Mouse (Mus musculus) liver, postnatal 0 days (tissue): ENCODE measurements around the gene Cables2. TPM values are rescaled to one million over a fixed set of nuclear protein-coding genes. Genes with fewer than 3 reads are reported as not detected.

Source experiments
- ATAC-seq: fragments of 200-750 bp; cut with Nextera tagmentation; 2 replicates; pipeline ENCODE4 v1.8.0; 2017; ENCODE audit warnings: mild to moderate bottlenecking, moderate library complexity
- DNase-seq: peaks from one replicate; pipeline ENCODE4 v3.0.0-alpha.2; 2016
- H3K27ac ChIP-seq: fragments of 300-500 bp; sonication (generic); 2 replicates; pipeline ENCODE4 v1.5.1; 2014; ENCODE audit warnings: antibody characterized with exemption, moderate library complexity, mild to moderate bottlenecking, low read depth
- H3K27me3 ChIP-seq: fragments of 300-500 bp; sonication (generic); 2 replicates; pipeline ENCODE4 v1.6.1; 2014; ENCODE audit warnings: low read length, control low read depth, mixed read lengths; ENCODE audit not compliant: insufficient read depth
- H3K36me3 ChIP-seq: fragments of 300-500 bp; sonication (generic); replicated peaks from 2 replicates; pipeline ENCODE4 v1.6.1; 2014; ENCODE audit warnings: mild to moderate bottlenecking, control low read depth, low read length, moderate library complexity, mixed read lengths; ENCODE audit not compliant: insufficient read depth
- H3K4me1 ChIP-seq: fragments of 300-500 bp; sonication (generic); 2 replicates; pipeline ENCODE4 v1.6.1; 2014; ENCODE audit warnings: antibody characterized with exemption, mild to moderate bottlenecking, control low read depth; ENCODE audit not compliant: insufficient read depth
- H3K4me2 ChIP-seq: fragments of 300-500 bp; sonication (generic); 2 replicates; pipeline ENCODE4 v1.6.1; 2014; ENCODE audit warnings: low read depth, mild to moderate bottlenecking, low read length, moderate library complexity, mixed read lengths
- H3K4me3 ChIP-seq: fragments of 300-500 bp; sonication (generic); 2 replicates; pipeline ENCODE4 v1.5.1; 2014; ENCODE audit warnings: low read depth, low read length
- H3K9ac ChIP-seq: fragments of 300-500 bp; sonication (generic); replicated peaks from 2 replicates; pipeline ENCODE4 v1.6.1; 2014; ENCODE audit warnings: mild to moderate bottlenecking, moderate library complexity
- H3K9me3 ChIP-seq: fragments of 300-500 bp; sonication (generic); 2 replicates; pipeline ENCODE4 v1.6.1; 2016; ENCODE audit warnings: mild to moderate bottlenecking, control low read depth, low read length, mixed read lengths
- CTCF ChIP-seq: sonication (generic); IDR thresholded peaks from 2 replicates; pipeline ENCODE4 v1.5.1; 2016; ENCODE audit warnings: antibody characterized with exemption, low read depth
- EP300 ChIP-seq: IDR thresholded peaks from 2 replicates; pipeline ENCODE4 v1.6.1; 2016; ENCODE audit warnings: antibody characterized with exemption, low read depth, mild to moderate bottlenecking
- WGBS: fragments of 180-500 bp; shearing (Covaris S2); extraction: QIAGEN DNeasy Blood & Tissue Kit; methylation state at CpG from one replicate; pipeline ENCODE4 v1.1.7; 2014; ENCODE audit not compliant: insufficient replicate concordance; 5-methylcytosine and 5-hydroxymethylcytosine counted together
- polyA plus RNA-seq: library from polyadenylated mRNA; unstranded; fragments of >200 nt; fragmentation: Nextera tagmentation; extraction: Ambion mirVana; gene quantifications from 2 replicates; pipeline ENCODE4 v1.2.1, GENCODE M21; 2015

Gene Cables2
- polyA plus RNA-seq, 1 experiment from 2014 or later: 4.7 TPM

DNA sequence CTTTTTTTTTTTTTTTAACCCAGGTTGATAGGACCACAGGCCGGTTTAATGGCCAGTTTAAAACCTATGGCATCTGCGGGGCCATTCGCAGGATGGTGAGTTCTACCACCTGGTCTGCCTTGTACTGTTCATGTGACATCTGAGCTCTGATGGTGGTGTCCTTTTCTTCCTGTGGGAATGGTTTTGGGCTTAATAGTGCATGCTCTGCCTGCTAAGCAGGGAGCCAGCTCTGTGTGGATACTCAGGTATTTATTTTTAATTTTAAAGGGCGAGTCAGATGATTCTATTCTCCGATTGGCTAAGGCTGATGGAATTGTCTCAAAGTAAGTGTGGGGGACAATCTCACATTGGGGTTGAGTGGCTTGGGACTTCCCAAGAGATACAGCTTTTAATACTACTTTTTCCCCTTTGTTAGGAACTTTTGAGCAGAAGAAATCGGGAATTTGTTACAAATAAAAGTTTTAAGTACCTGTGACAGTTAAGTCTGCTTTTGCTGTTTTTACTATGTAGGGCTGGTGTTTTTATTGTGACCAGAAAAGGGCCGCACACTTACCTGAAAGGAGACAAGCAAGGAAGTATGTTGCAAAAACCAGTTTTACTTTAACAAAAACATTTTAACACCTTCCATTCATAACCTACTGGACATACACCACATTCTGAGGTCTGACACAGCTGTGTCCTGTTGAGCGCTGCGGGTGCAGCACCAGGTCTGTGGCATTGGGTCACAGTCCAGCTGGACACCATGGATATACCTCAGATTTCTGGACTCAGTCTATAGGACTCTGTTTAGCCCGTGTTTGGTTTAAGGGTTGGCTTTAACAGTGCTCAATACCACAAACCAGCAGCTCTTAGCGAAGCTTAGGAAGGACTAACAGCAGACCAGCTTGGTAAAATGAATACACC is 15.1 kb downstream of the Cables2 start:
- H3K27me3 ChIP-seq: no peaks in the 10 kb centered on the region
- TF ChIP-seq EP300: no peak
- TF ChIP-seq CTCF: no peak
- peaks cover 25% of the 10 kb centered on the region for H3K36me3 ChIP-seq
- WGBS: 44% methylated on average over 11 of the region's 11 CpGs
- no peak for ATAC-seq
- peak; percentile 12 for DNase-seq
- peak overlapping the region; percentile 97 for H3K4me2 ChIP-seq
- H3K27ac ChIP-seq: no peak overlapping the region
- H3K4me1 ChIP-seq: peaks cover 14% of the 10 kb centered on the region
- H3K9ac ChIP-seq: peak overlapping the region; percentile 82
- no peaks in the 10 kb centered on the region for H3K9me3 ChIP-seq
- H3K4me3 ChIP-seq: peak overlapping the region; percentile 80

DNA sequence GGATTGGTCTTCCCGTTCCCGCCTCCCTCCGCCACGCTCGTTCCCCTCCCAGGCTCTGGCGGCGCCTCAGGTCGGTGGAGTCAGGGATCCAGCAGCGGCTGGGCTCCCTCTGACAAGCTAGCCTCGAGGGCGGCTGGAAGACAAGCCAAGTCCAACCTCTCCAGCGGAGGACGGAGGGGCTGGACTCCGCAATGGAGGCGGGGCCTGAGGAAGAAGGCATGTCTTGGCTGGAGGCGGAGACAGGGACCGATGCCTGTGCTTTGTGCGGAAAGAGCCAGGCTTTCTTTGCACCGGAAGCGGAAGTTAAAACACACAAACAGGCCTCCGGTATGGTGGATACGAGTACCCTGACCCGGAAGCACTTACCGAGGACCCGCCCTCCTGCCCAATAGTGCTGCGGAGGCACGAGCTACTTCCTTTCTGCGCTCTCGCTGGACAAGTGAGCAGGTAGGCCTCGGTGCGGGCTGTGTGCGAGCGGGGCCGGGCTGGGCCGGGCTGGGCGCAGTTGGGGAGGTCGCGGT is 16.2 kb downstream of the Cables2 start, which contains the start of gene Rps21:
TSS of gene Rps21 (plus strand) at position 377 of the 521 bp plus-strand sequence.
- peak within 1 kb of the TSS; percentile 80 for H3K4me3 ChIP-seq
- ATAC-seq: peak; percentile 97
- peak within 1 kb of the TSS; percentile 86 for H3K27ac ChIP-seq
- no peaks in the 10 kb centered on the region for H3K9me3 ChIP-seq
- peak within 1 kb of the TSS; percentile 82 for H3K9ac ChIP-seq
- under 1% methylated on average over 38 of the region's 38 CpGs for WGBS
- H3K27me3 ChIP-seq: no peaks in the 10 kb centered on the region
- peak; percentile 24; the same call in 1 of the 2 replicates for TF ChIP-seq EP300
- TF ChIP-seq CTCF: no peak
- H3K36me3 ChIP-seq: peaks cover 15% of the 10 kb centered on the region
- H3K4me2 ChIP-seq: peak within 1 kb of the TSS; percentile 97
- peaks cover 14% of the 10 kb centered on the region for H3K4me1 ChIP-seq
- peak; percentile 99 for DNase-seq

DNA sequence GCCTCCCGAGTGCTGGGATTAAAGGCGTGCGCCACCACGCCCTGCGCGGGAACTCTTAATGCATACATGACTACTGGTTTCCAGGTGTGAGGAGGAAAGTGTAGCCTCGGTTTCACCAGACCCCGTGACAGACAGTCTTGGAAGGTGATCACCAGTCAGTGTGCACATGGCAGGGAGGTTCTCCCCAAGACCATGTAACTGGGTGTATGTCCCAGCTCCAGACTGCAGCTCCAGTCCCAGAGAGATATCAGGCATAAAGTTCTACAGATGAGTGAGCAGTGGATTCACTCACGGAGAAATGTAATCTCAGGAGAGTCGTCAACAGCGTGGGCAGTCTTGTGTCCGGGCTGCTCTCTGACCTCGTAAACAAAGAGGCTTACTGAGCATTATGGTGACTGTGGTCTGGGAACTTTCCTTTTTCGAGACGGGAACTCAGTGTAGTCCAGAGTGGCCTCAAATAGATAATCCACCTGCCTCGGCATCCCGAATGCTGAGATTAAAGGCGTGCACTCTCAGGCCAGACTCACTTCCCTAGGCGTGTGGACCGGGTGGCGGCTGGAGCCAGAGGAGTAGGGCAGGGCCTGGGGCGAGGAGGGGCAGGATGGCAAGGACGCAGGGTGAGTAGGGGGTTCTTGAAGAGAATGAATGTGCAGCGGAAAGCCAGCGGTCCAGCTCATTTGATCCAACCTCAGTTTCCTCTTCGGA is 16.8 kb downstream of the Cables2 start:
- peak overlapping the region; percentile 80 for H3K4me3 ChIP-seq
- H3K36me3 ChIP-seq: peaks cover 12% of the 10 kb centered on the region
- H3K9me3 ChIP-seq: no peaks in the 10 kb centered on the region
- peak overlapping the region; percentile 97 for H3K4me2 ChIP-seq
- peak overlapping the region; percentile 68 for H3K9ac ChIP-seq
- DNase-seq: no peak
- no peak for TF ChIP-seq CTCF
- TF ChIP-seq EP300: no peak
- peak; percentile 31 for ATAC-seq
- H3K27me3 ChIP-seq: no peaks in the 10 kb centered on the region
- WGBS: 23% methylated on average over 25 of the region's 26 CpGs
- H3K4me1 ChIP-seq: peaks cover 14% of the 10 kb centered on the region
- peak overlapping the region; percentile 86 for H3K27ac ChIP-seq

GRCm38 (mm10) chr2:180255701-180256100 is 17.6 kb downstream of the Cables2 start:
- Histone ChIP-seq H3K27me3 (no peaks in the 10 kb centered on the region), H3K4me1 (peaks cover 14% of the 10 kb centered on the region), H3K4me3 (peak overlapping the region; percentile 80), H3K27ac (no peak overlapping the region), H3K36me3 (peaks cover 8% of the 10 kb centered on the region), H3K4me2 (peak overlapping the region; percentile 97), H3K9ac (no peak overlapping the region), H3K9me3 (no peaks in the 10 kb centered on the region)
- WGBS: 62% methylated on average over 9 of the region's 9 CpGs
- ATAC-seq: no peak
- DNase-seq: no peak
- TF ChIP-seq CTCF (no peak), EP300 (no peak)

- peaks cover 3% of the 10 kb centered on the region for H3K36me3 ChIP-seq
- no peaks in the 10 kb centered on the region for H3K27me3 ChIP-seq
- no peak overlapping the region for H3K9ac ChIP-seq
- no peaks in the 10 kb centered on the region for H3K9me3 ChIP-seq
- H3K27ac ChIP-seq: no peak overlapping the region
- DNase-seq: no peak
- peaks cover 14% of the 10 kb centered on the region for H3K4me1 ChIP-seq
- WGBS: 85% methylated on average over 5 of the region's 5 CpGs
- no peak overlapping the region for H3K4me3 ChIP-seq
- no peak for TF ChIP-seq CTCF
- TF ChIP-seq EP300: no peak
- H3K4me2 ChIP-seq: no peak overlapping the region
- ATAC-seq: no peak
These were observed 18.7 kb downstream of the Cables2 start for GRCm38 (mm10) chr2:180254436-180255209.
